Mouse (Mus musculus): ENCODE measurements at regions not wholly inside any gene's neighbourhood (a gene's known extent, or its start where the extent isn't known, plus 50 kb on each side); places are given as distances from the start of the nearest gene placed in this dataset.

DNA sequence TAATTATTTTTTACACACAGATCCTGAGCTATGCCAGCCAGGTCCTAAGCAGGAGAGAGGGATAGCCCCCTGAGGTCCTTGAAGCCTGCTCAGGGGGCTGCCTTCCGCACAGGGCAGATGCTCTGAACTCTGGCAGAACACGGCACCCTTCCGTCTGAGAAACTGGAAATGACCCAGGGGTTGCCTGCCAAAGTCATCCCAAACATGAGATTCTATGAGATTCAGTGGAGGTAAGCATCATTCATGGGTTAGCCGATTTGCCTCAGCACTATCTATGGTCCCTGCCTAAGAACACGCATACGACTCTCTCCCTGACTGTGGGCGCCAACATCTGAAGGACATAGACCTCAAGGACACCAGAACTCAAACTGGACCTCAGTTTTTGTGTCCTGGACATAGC lies 152.8 kb downstream of the Bcl11b start:
- no peak for DNase-seq

DNA sequence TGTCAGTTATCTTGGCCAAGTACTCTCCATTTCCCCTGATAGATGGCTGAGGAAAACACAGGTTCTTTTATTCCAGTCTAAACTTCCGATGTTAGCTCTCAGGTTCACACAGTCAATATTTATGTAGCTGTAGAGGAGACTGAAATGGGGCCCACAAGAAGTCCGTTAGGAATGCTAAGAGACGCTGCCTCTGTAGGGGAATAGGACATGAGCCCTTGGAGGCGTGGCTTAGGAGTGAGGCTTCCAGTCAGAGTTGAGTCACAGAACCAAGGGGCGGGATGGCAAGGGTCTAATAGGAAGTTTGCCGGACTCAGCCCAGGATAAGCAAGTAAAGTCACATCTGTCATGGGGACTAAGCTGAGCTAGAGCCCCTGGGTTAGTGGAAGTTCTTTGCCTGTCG lies 150.5 kb downstream of the Bcl11b start:
- DNase-seq, result no peak

DNA sequence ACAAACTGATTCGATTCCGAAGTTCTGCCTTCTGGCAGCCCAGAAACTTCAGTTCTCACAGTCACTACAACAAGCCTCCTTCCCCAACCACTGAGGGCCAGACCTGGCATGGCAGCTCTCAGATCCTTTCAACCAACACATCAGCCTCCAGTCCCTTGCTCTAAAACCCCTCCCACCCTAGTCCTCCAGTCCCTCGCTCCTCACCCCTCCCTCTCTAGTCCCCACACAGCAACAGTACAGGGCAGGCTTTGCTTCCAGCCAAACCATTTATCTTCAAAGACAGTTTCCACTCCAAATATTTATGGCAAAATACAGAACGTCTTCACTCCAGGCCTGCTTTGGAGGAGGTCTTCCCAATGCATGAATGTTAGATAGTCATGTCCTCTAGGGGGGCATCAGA lies 147.9 kb downstream of the Bcl11b start:
- no peak for DNase-seq

DNA sequence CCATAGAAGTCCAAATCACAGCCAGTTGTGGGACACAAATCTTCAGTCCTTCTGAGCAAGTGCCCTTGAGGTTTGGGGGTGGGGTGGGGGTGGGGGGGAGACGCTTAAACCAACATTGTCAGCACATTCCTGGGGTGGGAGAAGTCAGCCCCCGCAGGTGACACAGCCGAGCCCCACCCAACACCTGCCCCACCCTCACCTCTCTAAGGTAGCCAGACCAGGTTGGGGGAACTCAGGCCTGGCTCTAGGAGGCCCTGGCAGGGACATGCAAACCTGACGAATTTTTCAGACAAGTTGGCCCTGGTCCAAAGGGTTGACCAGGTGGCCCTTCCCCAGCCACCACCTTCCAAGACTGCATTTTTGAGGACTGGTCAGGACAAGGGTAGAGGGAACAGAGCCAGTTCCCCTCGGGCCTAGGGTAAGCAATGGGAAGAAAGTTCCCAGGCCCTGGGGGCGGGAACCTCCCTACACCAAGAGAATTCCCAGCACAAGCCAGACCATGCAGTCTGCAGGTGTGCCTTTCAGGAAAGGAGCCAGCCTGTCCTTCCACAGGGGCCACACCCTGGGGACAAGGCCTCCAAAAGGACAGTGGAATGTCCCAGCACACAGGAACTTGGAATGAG lies 146.9 kb downstream of the Bcl11b start:
- DNase-seq, result no peak

DNA sequence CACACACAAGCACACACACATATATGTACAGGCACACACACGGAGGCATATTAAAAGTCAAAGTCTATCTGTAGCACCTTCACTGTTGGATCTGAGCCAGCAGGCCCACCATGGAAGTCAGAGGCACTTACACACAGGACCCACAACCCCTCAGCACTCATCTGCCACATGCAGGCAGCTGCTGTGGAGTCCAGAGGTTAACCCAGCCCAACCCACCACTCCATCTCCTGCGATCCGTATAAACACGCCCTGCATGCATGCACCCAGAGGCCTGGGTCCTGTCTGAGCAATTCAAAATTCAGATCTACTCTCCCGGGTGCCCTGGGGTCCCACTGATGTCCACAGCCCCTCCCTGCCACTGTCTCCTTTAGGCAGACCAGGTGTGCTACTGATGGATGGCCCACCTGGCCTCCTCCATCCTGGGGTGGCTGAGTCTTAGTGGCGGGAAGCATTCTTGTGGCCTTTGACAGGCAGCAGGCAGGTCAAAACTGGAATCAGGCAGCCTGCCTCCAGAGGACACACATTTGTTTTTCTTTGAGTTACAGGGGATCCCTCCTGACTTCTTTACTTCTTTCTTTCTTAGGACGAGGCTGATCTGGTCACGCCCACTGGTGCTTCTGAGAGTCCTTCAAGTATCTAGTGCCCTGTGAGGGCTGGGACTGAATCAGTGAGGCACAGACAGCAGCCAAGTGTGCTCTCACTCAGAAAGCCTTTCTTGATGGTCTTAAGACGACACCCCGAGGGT lies 144.7 kb downstream of the Bcl11b start:
- DNase-seq, result no peak

DNA sequence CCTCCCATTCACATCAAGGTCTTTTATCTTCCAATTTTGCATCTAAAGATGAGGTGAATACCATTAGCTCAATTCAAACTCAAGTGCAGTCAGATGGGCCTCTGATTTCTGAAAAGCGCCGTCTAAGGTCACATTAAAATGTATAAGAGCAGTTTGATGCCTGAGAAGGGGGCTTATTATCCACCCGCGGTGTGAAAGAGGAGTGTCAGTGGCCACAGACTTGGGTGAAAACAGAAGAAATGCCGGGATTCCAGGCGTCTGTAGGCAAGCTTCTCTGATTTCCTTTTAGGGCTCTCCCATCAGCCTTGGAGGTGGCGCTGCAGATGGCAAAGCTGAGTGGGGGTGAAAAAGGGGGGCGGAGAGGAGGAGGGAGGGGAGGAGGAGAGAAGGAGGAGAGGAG lies 143.7 kb downstream of the Bcl11b start:
- DNase-seq, result no peak

DNA sequence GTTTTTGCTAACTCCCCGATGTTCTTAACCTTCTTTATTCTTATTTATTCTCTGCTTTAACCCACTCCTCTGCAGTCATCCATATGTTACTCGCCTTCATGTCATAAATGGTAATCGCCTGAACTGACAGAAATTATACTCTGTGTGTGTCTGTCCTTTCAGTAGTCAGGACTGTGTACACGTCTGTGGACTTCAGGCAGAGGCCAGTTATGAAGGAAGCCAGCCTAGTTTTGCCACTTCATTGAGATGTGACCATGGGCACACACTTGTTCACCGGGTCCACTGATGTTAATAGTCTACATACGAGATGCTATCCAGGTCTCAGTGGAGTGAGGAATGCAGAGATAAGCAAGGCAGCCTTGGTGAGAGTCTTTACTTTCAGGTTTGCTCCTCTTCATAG lies 143.0 kb downstream of the Bcl11b start:
- no peak for DNase-seq
